Mouse (Mus musculus) spleen, postnatal 14 days (tissue): Measurements from ENCODE around the gene Mpzl3.

ENCODE experiments used
- DNase-seq, 2 experiments: peaks; one replicate each; pipeline ENCODE4 v3.0.0; 2021 to 2022; ENCODE audit warnings: low spot score in 2 of 2

Mpzl3 gene

GRCm38 (mm10) chr9:45102528-45102927, 47.5 kb downstream of the Mpzl3 start:
- no peak for DNase-seq

- no peak for DNase-seq
Observed at GRCm38 (mm10) chr9:45103211-45103979, 48.4 kb downstream of the Mpzl3 start.

- DNase-seq, result no peak
Observed at GRCm38 (mm10) chr9:45105596-45106374, 50.8 kb downstream of the Mpzl3 start.

GRCm38 (mm10) chr9:45115706-45116105, 60.7 kb downstream of the Mpzl3 start:
- no peak for DNase-seq

GRCm38 (mm10) chr9:45116819-45117218, 61.8 kb downstream of the Mpzl3 start:
- no peak for DNase-seq

- DNase-seq, result no peak
Observed at GRCm38 (mm10) chr9:45117741-45118431, 62.9 kb downstream of the Mpzl3 start, which contains the start of gene Scn2b. Gene Scn2b, plus strand, starts transcription at chr9:45117782.

GRCm38 (mm10) chr9:45118552-45118951, 63.6 kb downstream of the Mpzl3 start:
- DNase-seq, result no peak

- DNase-seq, result no peak
Observed at GRCm38 (mm10) chr9:45119316-45119953, 64.4 kb downstream of the Mpzl3 start.

GRCm38 (mm10) chr9:45119954-45120530, 65.1 kb downstream of the Mpzl3 start:
- no peak for DNase-seq

GRCm38 (mm10) chr9:45120567-45120966, 65.6 kb downstream of the Mpzl3 start:
- no peak for DNase-seq

GRCm38 (mm10) chr9:45121001-45121400, 66.0 kb downstream of the Mpzl3 start:
- no peak for DNase-seq

- peak; percentile 57 to 68 for DNase-seq
Observed at GRCm38 (mm10) chr9:45121769-45122168, 66.8 kb downstream of the Mpzl3 start.

GRCm38 (mm10) chr9:45122209-45122761, 67.3 kb downstream of the Mpzl3 start:
- DNase-seq, result peak; percentile 29 to 54

- DNase-seq, result no peak
Observed at GRCm38 (mm10) chr9:45125211-45125610, 70.2 kb downstream of the Mpzl3 start.

- DNase-seq, result no peak
Observed at GRCm38 (mm10) chr9:45126941-45127340, 72.0 kb downstream of the Mpzl3 start.
